Mouse (Mus musculus) MEL (cell line): ENCODE data around the gene Azi2. TPM values are rescaled to one million over a fixed set of nuclear protein-coding genes. Genes with fewer than 3 reads are reported as not detected.
A peak's percentile ranks its signal among the peaks of the same experiment; 100 is the strongest.

Experiments
- DNase-seq: peaks from one replicate; pipeline ENCODE4 v3.0.0; 2011; ENCODE audit warnings: low read depth, low spot score
- H3K27ac ChIP-seq: 2 replicates; pipeline ENCODE4 v1.5.1; 2012; ENCODE audit warnings: low read depth, mild to moderate bottlenecking, control low read depth, low read length, moderate library complexity; ENCODE audit not compliant: control insufficient read depth
- H3K27me3 ChIP-seq, 2 experiments: fragments of 150-350 bp in 1 of 2; sonication (generic) in 1 of 2; 2 replicates each; pipeline ENCODE4 v1.6.1; 2012; ENCODE audit warnings: low read length in 2 of 2, mild to moderate bottlenecking in 2 of 2, improper control_type of control experiment in 1 of 2, moderate library complexity in 1 of 2; ENCODE audit not compliant: insufficient read depth in 2 of 2, control insufficient read depth in 1 of 2
- H3K36me3 ChIP-seq, 2 experiments: 2 replicates each; pipeline ENCODE4 v1.6.1; 2012 to 2014; ENCODE audit warnings: low read length in 2 of 2, improper control_type of control experiment in 1 of 2, inconsistent platforms in 1 of 2, mild to moderate bottlenecking in 1 of 2; ENCODE audit not compliant: insufficient read depth in 2 of 2, control insufficient read depth in 1 of 2
- H3K4me1 ChIP-seq, 2 experiments: fragments of 150-350 bp in 1 of 2; sonication (generic) in 1 of 2; 2 replicates each; pipeline ENCODE4 v1.6.1; 2012; ENCODE audit warnings: low read length in 2 of 2, improper control_type of control experiment in 1 of 2, mild to moderate bottlenecking in 1 of 2; ENCODE audit not compliant: insufficient read depth in 2 of 2, control insufficient read depth in 1 of 2
- H3K4me3 ChIP-seq, 2 experiments: fragments of 150-350 bp in 1 of 2; sonication (generic) in 1 of 2; 2 replicates each; pipeline ENCODE4 v1.5.1; 2012; ENCODE audit warnings: low read depth in 2 of 2, low read length in 2 of 2, mild to moderate bottlenecking in 2 of 2, moderate library complexity in 2 of 2, control low read depth in 1 of 2, improper control_type of control experiment in 1 of 2; ENCODE audit not compliant: control insufficient read depth in 1 of 2, insufficient read depth in 1 of 2
- H3K79me2 ChIP-seq: 2 replicates; pipeline ENCODE4 v1.6.1; 2012; ENCODE audit warnings: mild to moderate bottlenecking, low read length, moderate library complexity; ENCODE audit not compliant: control insufficient read depth, poor library complexity, insufficient read depth
- H3K9ac ChIP-seq: 2 replicates; pipeline ENCODE4 v1.6.1; 2012; ENCODE audit warnings: low read depth, mild to moderate bottlenecking, control low read depth, low read length, moderate library complexity; ENCODE audit not compliant: control insufficient read depth, poor library complexity, severe bottlenecking
- H3K9me3 ChIP-seq: fragments of 150-350 bp; sonication (generic); replicated peaks from 2 replicates; pipeline ENCODE4 v1.6.1; 2012; ENCODE audit warnings: mild to moderate bottlenecking, low read length, improper control_type of control experiment, moderate library complexity; ENCODE audit not compliant: insufficient read depth
- BHLHE40 ChIP-seq: IDR thresholded peaks from 2 replicates; pipeline ENCODE4 v1.6.1; 2012; ENCODE audit warnings: low read depth, mild to moderate bottlenecking, inconsistent platforms, low read length, improper control_type of control experiment, borderline replicate concordance
- CHD1 ChIP-seq: IDR thresholded peaks from 2 replicates; pipeline ENCODE4 v1.6.1; 2012; ENCODE audit warnings: low read depth, mild to moderate bottlenecking, inconsistent platforms, low read length, improper control_type of control experiment
- CHD2 ChIP-seq: IDR thresholded peaks from 2 replicates; pipeline ENCODE4 v1.6.1; 2011; ENCODE audit warnings: low read length, improper control_type of control experiment
- EP300 ChIP-seq, 2 experiments: IDR thresholded peaks; 2 replicates each; pipeline ENCODE4 v1.6.1; 2011; ENCODE audit warnings: improper control_type of control experiment in 2 of 2, low read length in 2 of 2, low read depth in 1 of 2, mild to moderate bottlenecking in 1 of 2
- ETS1 ChIP-seq: IDR thresholded peaks from 2 replicates; pipeline ENCODE4 v1.6.1; 2012; ENCODE audit warnings: low read depth, mild to moderate bottlenecking, inconsistent platforms, low read length, improper control_type of control experiment, moderate library complexity
- GABPA ChIP-seq: IDR thresholded peaks from 2 replicates; pipeline ENCODE4 v1.6.1; 2012; ENCODE audit warnings: low read depth, mild to moderate bottlenecking, inconsistent platforms, low read length, improper control_type of control experiment, moderate library complexity
- GATA1 ChIP-seq: IDR thresholded peaks from 2 replicates; pipeline ENCODE4 v1.6.1; 2011; ENCODE audit warnings: low read depth, low read length, improper control_type of control experiment
- HCFC1 ChIP-seq: IDR thresholded peaks from 2 replicates; pipeline ENCODE4 v1.6.1; 2012; ENCODE audit warnings: low read depth, mild to moderate bottlenecking, inconsistent platforms, low read length, improper control_type of control experiment, moderate library complexity
- JUND ChIP-seq: IDR thresholded peaks from 2 replicates; pipeline ENCODE4 v1.6.1; 2011; ENCODE audit warnings: low read depth, mild to moderate bottlenecking, improper control_type of control experiment, low read length
- MAFK ChIP-seq: IDR thresholded peaks from 2 replicates; pipeline ENCODE4 v1.6.1; 2011; ENCODE audit warnings: low read depth, mild to moderate bottlenecking, low read length, improper control_type of control experiment, borderline replicate concordance
- MAX ChIP-seq: IDR thresholded peaks from 2 replicates; pipeline ENCODE4 v1.6.1; 2011; ENCODE audit warnings: low read length, improper control_type of control experiment
- MAZ ChIP-seq: IDR thresholded peaks from 2 replicates; pipeline ENCODE4 v1.6.1; 2012; ENCODE audit warnings: low read depth, mild to moderate bottlenecking, inconsistent platforms, low read length, improper control_type of control experiment
- MEF2A ChIP-seq: IDR thresholded peaks from 2 replicates; pipeline ENCODE4 v1.6.1; 2014; ENCODE audit warnings: low read depth, mild to moderate bottlenecking, inconsistent platforms, low read length, improper control_type of control experiment; ENCODE audit not compliant: poor library complexity, insufficient replicate concordance, severe bottlenecking; ENCODE audit errors: extremely low read depth
- MYB ChIP-seq: IDR thresholded peaks from 2 replicates; pipeline ENCODE4 v1.6.1; 2011; ENCODE audit warnings: mild to moderate bottlenecking, low read depth, low read length, improper control_type of control experiment
- MYC ChIP-seq: IDR thresholded peaks from 2 replicates; pipeline ENCODE4 v1.6.1; 2011; ENCODE audit warnings: low read depth, mild to moderate bottlenecking, low read length, improper control_type of control experiment, moderate library complexity
- POLR2AphosphoS2 ChIP-seq: IDR thresholded peaks from 2 replicates; pipeline ENCODE4 v1.6.1; 2011; ENCODE audit warnings: low read length, improper control_type of control experiment
- POLR2AphosphoS5 ChIP-seq: IDR thresholded peaks from 2 replicates; pipeline ENCODE4 v1.6.1; 2012; ENCODE audit warnings: low read depth, borderline replicate concordance, mild to moderate bottlenecking, inconsistent platforms, low read length, moderate library complexity, mixed read lengths
- RCOR1 ChIP-seq: IDR thresholded peaks from 2 replicates; pipeline ENCODE4 v1.6.1; 2012; ENCODE audit warnings: low read depth, mild to moderate bottlenecking, inconsistent platforms, low read length, improper control_type of control experiment
- SIN3A ChIP-seq: IDR thresholded peaks from 2 replicates; pipeline ENCODE4 v1.6.1; 2012; ENCODE audit warnings: low read length, improper control_type of control experiment, inconsistent platforms
- SMC3 ChIP-seq: IDR thresholded peaks from 2 replicates; pipeline ENCODE4 v1.6.1; 2011; ENCODE audit warnings: low read depth, low read length, improper control_type of control experiment
- TAL1 ChIP-seq: IDR thresholded peaks from 2 replicates; pipeline ENCODE4 v1.6.1; 2012; ENCODE audit warnings: mild to moderate bottlenecking, inconsistent platforms, low read length, moderate library complexity, mixed read lengths
- TBP ChIP-seq: IDR thresholded peaks from 2 replicates; pipeline ENCODE4 v1.8.0; 2011; ENCODE audit warnings: low read depth, low read length, improper control_type of control experiment
- TCF12 ChIP-seq: IDR thresholded peaks from 2 replicates; pipeline ENCODE4 v1.6.1; 2014; ENCODE audit warnings: low read depth, mild to moderate bottlenecking, inconsistent platforms, low read length, improper control_type of control experiment, moderate library complexity
- UBTF ChIP-seq: IDR thresholded peaks from 2 replicates; pipeline ENCODE4 v1.6.1; 2012; ENCODE audit warnings: low read depth, mild to moderate bottlenecking, inconsistent platforms, low read length, improper control_type of control experiment, moderate library complexity, borderline replicate concordance; ENCODE audit not compliant: insufficient read depth
- USF1 ChIP-seq: IDR thresholded peaks from 2 replicates; pipeline ENCODE4 v1.6.1; 2014; ENCODE audit warnings: low read depth, mild to moderate bottlenecking, inconsistent platforms, low read length, improper control_type of control experiment, moderate library complexity
- ZNF384 ChIP-seq: IDR thresholded peaks from 2 replicates; pipeline ENCODE4 v1.6.1; 2012; ENCODE audit warnings: low read depth, mild to moderate bottlenecking, inconsistent platforms, low read length, improper control_type of control experiment
- polyA plus RNA-seq, 2 experiments: library from polyadenylated mRNA; stranded (reverse) in 1 of 2; unstranded in 1 of 2; fragments of >175 nt in 1 of 2; fragments of >200 nt in 1 of 2; gene quantifications; 2 replicates each; pipeline versions ENCODE4 v1.2.1 to v1.2.4; 2012; ENCODE audit warnings: low replicate concordance in 2 of 2, low read depth in 1 of 2; ENCODE audit not compliant: insufficient read length in 2 of 2, insufficient read depth in 1 of 2, missing spikeins in 1 of 2
- total RNA-seq: library from RNA; depleted of rRNA; stranded (reverse); fragments of 300-350 nt; gene quantifications from 2 replicates; pipeline ENCODE4 v1.2.3, GENCODE M21; 2012

Azi2 gene
- total and polyA plus RNA-seq, 3 experiments: 51.8 to 546 (median 60.7) TPM

DNA sequence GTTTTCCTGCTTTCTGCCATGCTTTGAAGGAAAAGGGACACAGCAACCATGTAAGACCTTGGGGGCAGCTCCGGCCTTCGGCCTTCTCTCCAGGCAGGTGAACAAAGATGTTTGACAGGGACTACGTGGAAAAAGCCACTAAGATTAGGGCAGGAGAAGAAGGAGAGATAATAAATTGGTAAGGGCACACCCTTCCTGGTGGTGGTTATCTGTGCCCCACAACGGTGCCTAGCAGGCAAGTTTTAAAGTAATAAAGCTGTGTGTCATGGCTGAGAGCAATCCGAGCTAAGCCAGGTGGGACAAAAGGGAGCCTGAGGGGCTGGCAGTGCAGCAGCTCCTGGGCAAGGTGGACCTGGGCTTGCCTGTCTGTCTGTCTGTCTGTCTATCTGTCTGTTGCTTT, 31.8 kb downstream of the Azi2 start:
- peak overlapping the region; percentile 58 for H3K27ac ChIP-seq
- H3K9ac ChIP-seq: peak overlapping the region; percentile 43
- 0 out of 2 replicates have a peak, but pooled peaks cover 2% of the 10 kb centered on the region for H3K79me2 ChIP-seq
- peaks cover 2 to 23% of the 10 kb centered on the region in 2 experiments; a peak in 3 of 4 replicates for H3K36me3 ChIP-seq
- peak; percentile 71 for DNase-seq
- H3K27me3 ChIP-seq: no peaks in the 10 kb centered on the region
- TF ChIP-seq CHD1 (no peak), GABPA (no peak), EP300 (IDR thresholded peaks at IDR 0.05; ENCODE audit: low read depth in 1 of 2, low read length in 2 of 2) (peak; percentile 92 to 93), USF1 (no peak), SIN3A (peak; percentile 59), UBTF (no peak), MYC (no peak), HCFC1 (0 out of 2 replicates have a peak, but pooled peaks have one; percentile 13), BHLHE40 (no peak), CHD2 (no peak), MEF2A (no peak), POLR2AphosphoS2 (no peak), ETS1 (peak; percentile 80), TAL1 (peak; percentile 70), TBP (no peak), MAX (no peak), POLR2AphosphoS5 (no peak), MAFK (no peak), GATA1 (peak; percentile 94), MAZ (no peak), RCOR1 (peak; percentile 82), ZNF384 (no peak; the same call in 1 of the 2 replicates), MYB (no peak), SMC3 (no peak), JUND (no peak), TCF12 (peak; percentile 93)
- H3K4me1 ChIP-seq: peaks cover 10 to 20% of the 10 kb centered on the region in 2 experiments
- H3K4me3 ChIP-seq: peak overlapping the region in 1 of 2 experiments; percentile 15; a peak in 1 of 4 replicates
- H3K9me3 ChIP-seq: no peaks in the 10 kb centered on the region
